Mouse (Mus musculus) MEL (cell line): ENCODE data around the gene Sds.

ENCODE experiments used
- CTCF ChIP-seq, 3 experiments: IDR thresholded peaks in 2 of 3; conservative IDR thresholded peaks in 1 of 3; 2 replicates each; pipeline ENCODE4 v1.5.1; 2011 to 2012; ENCODE audit warnings: low read length in 3 of 3, low read depth in 2 of 3, mild to moderate bottlenecking in 2 of 3, improper control_type of control experiment in 1 of 3, inconsistent platforms in 1 of 3, mixed read lengths in 1 of 3, moderate library complexity in 1 of 3; ENCODE audit not compliant: control insufficient read depth in 1 of 3, insufficient read depth in 1 of 3, poor library complexity in 1 of 3, severe bottlenecking in 1 of 3
- E2F4 ChIP-seq: IDR thresholded peaks from 2 replicates; pipeline ENCODE4 v1.6.1; 2011; ENCODE audit warnings: low read depth, low read length, improper control_type of control experiment, borderline replicate concordance
- MEF2A ChIP-seq: IDR thresholded peaks from 2 replicates; pipeline ENCODE4 v1.6.1; 2014; ENCODE audit warnings: low read depth, mild to moderate bottlenecking, inconsistent platforms, low read length, improper control_type of control experiment; ENCODE audit not compliant: poor library complexity, insufficient replicate concordance, severe bottlenecking; ENCODE audit errors: extremely low read depth
- ZKSCAN1 ChIP-seq: IDR thresholded peaks from 2 replicates; pipeline ENCODE4 v1.6.1; 2012; ENCODE audit warnings: low read depth, mild to moderate bottlenecking, inconsistent platforms, low read length, improper control_type of control experiment, moderate library complexity

DNA sequence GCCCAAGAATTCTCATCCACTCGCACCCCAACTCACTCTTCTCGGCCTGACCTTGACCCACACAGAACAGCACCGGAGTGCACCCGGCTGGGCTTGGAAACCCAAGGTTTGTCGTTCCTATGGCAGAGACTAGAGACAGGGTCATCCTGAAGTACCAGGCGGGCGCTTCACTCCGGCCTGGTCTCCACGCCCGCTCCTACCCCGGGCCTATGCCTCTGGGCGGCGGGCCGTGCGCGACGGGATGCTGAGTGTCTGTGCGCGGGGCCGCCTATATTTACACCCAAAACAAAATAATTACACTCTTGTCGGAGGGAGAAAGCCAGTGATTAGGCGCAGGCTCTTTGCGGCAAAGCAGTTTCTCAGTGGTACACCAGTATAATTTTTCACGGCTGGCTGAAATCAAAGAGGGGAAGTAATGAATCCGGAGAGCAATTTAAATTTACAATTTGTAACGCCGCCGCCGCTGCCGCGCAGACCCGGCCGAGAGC lies 48.8 kb upstream of the Sds start:
- TF ChIP-seq CTCF (IDR thresholded peaks at IDR 0.05 in 2 of 3, conservative IDR thresholded peaks at IDR 0.05 in 1 of 3; ENCODE audit: control insufficient read depth in 1 of 3, insufficient read depth in 1 of 3, low read depth in 2 of 3, low read length in 3 of 3, poor library complexity in 1 of 3, severe bottlenecking in 1 of 3) (no peak), ZKSCAN1 (no peak), E2F4 (no peak), MEF2A (no peak)
